Mouse (Mus musculus) neural tube, embryonic 12.5 days (tissue): ENCODE data around the gene Tspan5. TPM values are rescaled to one million over a fixed set of nuclear protein-coding genes. Genes with fewer than 3 reads are reported as not detected.

Experiments used
- ATAC-seq: fragments of 200-750 bp; cut with Nextera tagmentation; 2 replicates; pipeline ENCODE4 v1.8.0; 2017; ENCODE audit warnings: low read depth, mild to moderate bottlenecking, moderate TSS enrichment, moderate library complexity; ENCODE audit not compliant: low FRiP score
- H3K27ac ChIP-seq: fragments of 300-500 bp; sonication (generic); 2 replicates; pipeline ENCODE4 v1.5.1; 2016
- H3K27me3 ChIP-seq: fragments of 300-500 bp; sonication (generic); replicated peaks from 2 replicates; pipeline ENCODE4 v1.6.1; 2016; ENCODE audit warnings: mild to moderate bottlenecking
- H3K36me3 ChIP-seq: fragments of 300-500 bp; sonication (generic); 2 replicates; pipeline ENCODE4 v1.6.1; 2016; ENCODE audit warnings: mild to moderate bottlenecking
- H3K4me1 ChIP-seq: fragments of 300-500 bp; sonication (generic); 2 replicates; pipeline ENCODE4 v1.6.1; 2016
- H3K4me2 ChIP-seq: fragments of 300-500 bp; sonication (generic); replicated peaks from 2 replicates; pipeline ENCODE4 v1.6.1; 2016; ENCODE audit warnings: mild to moderate bottlenecking
- H3K4me3 ChIP-seq: fragments of 300-500 bp; sonication (generic); 2 replicates; pipeline ENCODE4 v1.5.1; 2016
- H3K9ac ChIP-seq: fragments of 300-500 bp; sonication (generic); 2 replicates; pipeline ENCODE4 v1.6.1; 2016; ENCODE audit warnings: mild to moderate bottlenecking
- H3K9me3 ChIP-seq: fragments of 300-500 bp; sonication (generic); 2 replicates; pipeline ENCODE4 v1.6.1; 2016; ENCODE audit warnings: mild to moderate bottlenecking
- WGBS: fragments of 180-500 bp; shearing (Covaris S2); methylation state at CpG from one replicate; pipeline ENCODE4 v1.1.7; 2016; 5-methylcytosine and 5-hydroxymethylcytosine counted together
- polyA plus RNA-seq: library from polyadenylated mRNA; unstranded; fragments of >200 nt; fragmentation: Nextera tagmentation; extraction: Ambion mirVana; gene quantifications from 2 replicates; pipeline ENCODE4 v1.2.1, GENCODE M21; 2016

Gene Tspan5
- polyA plus RNA-seq, 1 experiment from 2014 or later: 95.3 TPM

- no peak overlapping the region for H3K4me2 ChIP-seq
- no peak; the same call in 1 of the 2 replicates for ATAC-seq
- peaks cover 5% of the 10 kb centered on the region; the same call in 1 of the 2 replicates for H3K4me1 ChIP-seq
- H3K9me3 ChIP-seq: no peaks in the 10 kb centered on the region
- no peak overlapping the region for H3K27ac ChIP-seq
- 43% methylated on average over 7 of the region's 7 CpGs for WGBS
- H3K4me3 ChIP-seq: no peak overlapping the region
- H3K9ac ChIP-seq: no peak overlapping the region
- H3K27me3 ChIP-seq: no peaks in the 10 kb centered on the region
- H3K36me3 ChIP-seq: peaks cover 27% of the 10 kb centered on the region
Measured at GRCm38 (mm10) chr3:138905678-138906077, 163.7 kb downstream of the Tspan5 start.

- H3K27me3 ChIP-seq: no peaks in the 10 kb centered on the region
- no peak overlapping the region for H3K27ac ChIP-seq
- H3K4me3 ChIP-seq: no peak overlapping the region
- 36% methylated on average over 17 of the region's 17 CpGs for WGBS
- ATAC-seq: peak; percentile 75
- peaks cover 5% of the 10 kb centered on the region; the same call in 1 of the 2 replicates for H3K4me1 ChIP-seq
- no peak overlapping the region for H3K4me2 ChIP-seq
- no peak overlapping the region for H3K9ac ChIP-seq
- H3K9me3 ChIP-seq: no peaks in the 10 kb centered on the region
- peaks cover 21% of the 10 kb centered on the region for H3K36me3 ChIP-seq
Measured at GRCm38 (mm10) chr3:138906112-138906880, 164.3 kb downstream of the Tspan5 start.

GRCm38 (mm10) chr3:138909313-138909712, 167.3 kb downstream of the Tspan5 start:
- no peaks in the 10 kb centered on the region for H3K36me3 ChIP-seq
- WGBS: 76% methylated on average over 2 of the region's 2 CpGs
- no peak overlapping the region for H3K4me3 ChIP-seq
- no peaks in the 10 kb centered on the region for H3K27me3 ChIP-seq
- H3K27ac ChIP-seq: no peak overlapping the region
- H3K9me3 ChIP-seq: no peaks in the 10 kb centered on the region
- no peak overlapping the region for H3K9ac ChIP-seq
- no peak overlapping the region for H3K4me2 ChIP-seq
- no peak for ATAC-seq
- peaks cover 5% of the 10 kb centered on the region; the same call in 1 of the 2 replicates for H3K4me1 ChIP-seq

GRCm38 (mm10) chr3:138912504-138912903, 170.5 kb downstream of the Tspan5 start:
- no peak for ATAC-seq
- 88% methylated on average over 8 of the region's 8 CpGs for WGBS
- Histone ChIP-seq H3K36me3 (no peaks in the 10 kb centered on the region), H3K27me3 (no peaks in the 10 kb centered on the region), H3K4me2 (no peak overlapping the region), H3K9me3 (no peaks in the 10 kb centered on the region), H3K27ac (no peak overlapping the region), H3K4me1 (no peaks in the 10 kb centered on the region), H3K4me3 (no peak overlapping the region), H3K9ac (no peak overlapping the region)

- Histone ChIP-seq H3K9me3 (no peaks in the 10 kb centered on the region), H3K4me1 (no peaks in the 10 kb centered on the region), H3K27me3 (no peaks in the 10 kb centered on the region), H3K36me3 (no peaks in the 10 kb centered on the region), H3K4me3 (no peak overlapping the region), H3K4me2 (no peak overlapping the region), H3K9ac (no peak overlapping the region), H3K27ac (no peak overlapping the region)
- WGBS: 70% methylated on average over 8 of the region's 8 CpGs
- no peak for ATAC-seq
Measured at GRCm38 (mm10) chr3:138914626-138915288, 172.8 kb downstream of the Tspan5 start.

- no peaks in the 10 kb centered on the region for H3K4me1 ChIP-seq
- no peak overlapping the region for H3K4me2 ChIP-seq
- H3K27me3 ChIP-seq: no peaks in the 10 kb centered on the region
- H3K27ac ChIP-seq: no peak overlapping the region
- H3K9me3 ChIP-seq: no peaks in the 10 kb centered on the region
- no peak overlapping the region for H3K9ac ChIP-seq
- no peak for ATAC-seq
- H3K36me3 ChIP-seq: no peaks in the 10 kb centered on the region
- 87% methylated on average over 4 of the region's 4 CpGs for WGBS
- no peak overlapping the region for H3K4me3 ChIP-seq
Measured at GRCm38 (mm10) chr3:138916591-138916990, 174.6 kb downstream of the Tspan5 start.

- Histone ChIP-seq H3K9ac (no peak overlapping the region), H3K27me3 (no peaks in the 10 kb centered on the region), H3K36me3 (no peaks in the 10 kb centered on the region), H3K4me3 (no peak overlapping the region), H3K27ac (no peak overlapping the region), H3K4me2 (no peak overlapping the region), H3K9me3 (no peaks in the 10 kb centered on the region), H3K4me1 (no peaks in the 10 kb centered on the region)
- WGBS: 93% methylated on average over 4 of the region's 4 CpGs
- ATAC-seq: no peak
Measured at GRCm38 (mm10) chr3:138917016-138917415, 175.0 kb downstream of the Tspan5 start.

- H3K27ac ChIP-seq: no peak overlapping the region
- H3K9me3 ChIP-seq: no peaks in the 10 kb centered on the region
- no peak for ATAC-seq
- H3K4me2 ChIP-seq: no peak overlapping the region
- H3K27me3 ChIP-seq: no peaks in the 10 kb centered on the region
- H3K4me1 ChIP-seq: no peaks in the 10 kb centered on the region
- WGBS: 93% methylated on average over 4 of the region's 4 CpGs
- no peak overlapping the region for H3K9ac ChIP-seq
- H3K4me3 ChIP-seq: no peak overlapping the region
- H3K36me3 ChIP-seq: no peaks in the 10 kb centered on the region
Measured at GRCm38 (mm10) chr3:138918241-138918640, 176.2 kb downstream of the Tspan5 start.

GRCm38 (mm10) chr3:138926161-138926560, 184.2 kb downstream of the Tspan5 start:
- no peak overlapping the region for H3K4me2 ChIP-seq
- 88% methylated on average over 8 of the region's 8 CpGs for WGBS
- no peak overlapping the region for H3K4me3 ChIP-seq
- no peak overlapping the region for H3K27ac ChIP-seq
- peaks cover 29% of the 10 kb centered on the region for H3K36me3 ChIP-seq
- no peak overlapping the region for H3K9ac ChIP-seq
- H3K27me3 ChIP-seq: no peaks in the 10 kb centered on the region
- ATAC-seq: no peak
- no peaks in the 10 kb centered on the region for H3K9me3 ChIP-seq
- H3K4me1 ChIP-seq: no peaks in the 10 kb centered on the region

GRCm38 (mm10) chr3:138927437-138927836, 185.4 kb downstream of the Tspan5 start:
- Histone ChIP-seq H3K4me3 (no peak overlapping the region), H3K27ac (no peak overlapping the region), H3K9ac (no peak overlapping the region), H3K9me3 (no peaks in the 10 kb centered on the region), H3K27me3 (no peaks in the 10 kb centered on the region), H3K4me2 (no peak overlapping the region), H3K36me3 (peaks cover 29% of the 10 kb centered on the region), H3K4me1 (no peaks in the 10 kb centered on the region)
- 91% methylated on average over 4 of the region's 4 CpGs for WGBS
- no peak for ATAC-seq

GRCm38 (mm10) chr3:138936780-138937179, 194.8 kb downstream of the Tspan5 start:
- Histone ChIP-seq H3K4me2 (no peak overlapping the region), H3K9ac (no peak overlapping the region), H3K27me3 (no peaks in the 10 kb centered on the region), H3K9me3 (no peaks in the 10 kb centered on the region), H3K36me3 (peaks cover 31% of the 10 kb centered on the region), H3K27ac (no peak overlapping the region), H3K4me3 (no peak overlapping the region), H3K4me1 (no peaks in the 10 kb centered on the region; the same call in 1 of the 2 replicates)
- ATAC-seq: no peak
- 93% methylated on average over 8 of the region's 8 CpGs for WGBS

GRCm38 (mm10) chr3:138937241-138937640, 195.2 kb downstream of the Tspan5 start:
- WGBS: 97% methylated on average over 10 of the region's 10 CpGs
- no peak for ATAC-seq
- no peaks in the 10 kb centered on the region for H3K27me3 ChIP-seq
- H3K36me3 ChIP-seq: peaks cover 31% of the 10 kb centered on the region
- H3K9me3 ChIP-seq: no peaks in the 10 kb centered on the region
- H3K4me1 ChIP-seq: no peaks in the 10 kb centered on the region; the same call in 1 of the 2 replicates
- no peak overlapping the region for H3K9ac ChIP-seq
- H3K4me3 ChIP-seq: no peak overlapping the region
- H3K27ac ChIP-seq: no peak overlapping the region
- H3K4me2 ChIP-seq: no peak overlapping the region
